Mouse (Mus musculus) MEL (cell line): ENCODE measurements at regions not wholly inside any gene's neighbourhood (a gene's known extent, or its start where the extent isn't known, plus 50 kb on each side); places are given as distances from the start of the nearest gene placed in this dataset.

Experiments
- DNase-seq: peaks from one replicate; pipeline ENCODE4 v3.0.0; 2011; ENCODE audit warnings: low read depth, low spot score
- H3K27ac ChIP-seq: 2 replicates; pipeline ENCODE4 v1.5.1; 2012; ENCODE audit warnings: low read depth, mild to moderate bottlenecking, control low read depth, low read length, moderate library complexity; ENCODE audit not compliant: control insufficient read depth
- H3K27me3 ChIP-seq, 2 experiments: fragments of 150-350 bp in 1 of 2; sonication (generic) in 1 of 2; 2 replicates each; pipeline ENCODE4 v1.6.1; 2012; ENCODE audit warnings: low read length in 2 of 2, mild to moderate bottlenecking in 2 of 2, improper control_type of control experiment in 1 of 2, moderate library complexity in 1 of 2; ENCODE audit not compliant: insufficient read depth in 2 of 2, control insufficient read depth in 1 of 2
- H3K36me3 ChIP-seq, 2 experiments: 2 replicates each; pipeline ENCODE4 v1.6.1; 2012 to 2014; ENCODE audit warnings: low read length in 2 of 2, improper control_type of control experiment in 1 of 2, inconsistent platforms in 1 of 2, mild to moderate bottlenecking in 1 of 2; ENCODE audit not compliant: insufficient read depth in 2 of 2, control insufficient read depth in 1 of 2
- H3K4me1 ChIP-seq, 2 experiments: fragments of 150-350 bp in 1 of 2; sonication (generic) in 1 of 2; 2 replicates each; pipeline ENCODE4 v1.6.1; 2012; ENCODE audit warnings: low read length in 2 of 2, improper control_type of control experiment in 1 of 2, mild to moderate bottlenecking in 1 of 2; ENCODE audit not compliant: insufficient read depth in 2 of 2, control insufficient read depth in 1 of 2
- H3K4me3 ChIP-seq, 2 experiments: fragments of 150-350 bp in 1 of 2; sonication (generic) in 1 of 2; 2 replicates each; pipeline ENCODE4 v1.5.1; 2012; ENCODE audit warnings: low read depth in 2 of 2, low read length in 2 of 2, mild to moderate bottlenecking in 2 of 2, moderate library complexity in 2 of 2, control low read depth in 1 of 2, improper control_type of control experiment in 1 of 2; ENCODE audit not compliant: control insufficient read depth in 1 of 2, insufficient read depth in 1 of 2
- H3K79me2 ChIP-seq: 2 replicates; pipeline ENCODE4 v1.6.1; 2012; ENCODE audit warnings: mild to moderate bottlenecking, low read length, moderate library complexity; ENCODE audit not compliant: control insufficient read depth, poor library complexity, insufficient read depth
- H3K9ac ChIP-seq: 2 replicates; pipeline ENCODE4 v1.6.1; 2012; ENCODE audit warnings: low read depth, mild to moderate bottlenecking, control low read depth, low read length, moderate library complexity; ENCODE audit not compliant: control insufficient read depth, poor library complexity, severe bottlenecking
- H3K9me3 ChIP-seq: fragments of 150-350 bp; sonication (generic); replicated peaks from 2 replicates; pipeline ENCODE4 v1.6.1; 2012; ENCODE audit warnings: mild to moderate bottlenecking, low read length, improper control_type of control experiment, moderate library complexity; ENCODE audit not compliant: insufficient read depth
- CHD1 ChIP-seq: IDR thresholded peaks from 2 replicates; pipeline ENCODE4 v1.6.1; 2012; ENCODE audit warnings: low read depth, mild to moderate bottlenecking, inconsistent platforms, low read length, improper control_type of control experiment
- EP300 ChIP-seq, 2 experiments: IDR thresholded peaks; 2 replicates each; pipeline ENCODE4 v1.6.1; 2011; ENCODE audit warnings: improper control_type of control experiment in 2 of 2, low read length in 2 of 2, low read depth in 1 of 2, mild to moderate bottlenecking in 1 of 2
- GABPA ChIP-seq: IDR thresholded peaks from 2 replicates; pipeline ENCODE4 v1.6.1; 2012; ENCODE audit warnings: low read depth, mild to moderate bottlenecking, inconsistent platforms, low read length, improper control_type of control experiment, moderate library complexity
- GATA1 ChIP-seq: IDR thresholded peaks from 2 replicates; pipeline ENCODE4 v1.6.1; 2011; ENCODE audit warnings: low read depth, low read length, improper control_type of control experiment
- HCFC1 ChIP-seq: IDR thresholded peaks from 2 replicates; pipeline ENCODE4 v1.6.1; 2012; ENCODE audit warnings: low read depth, mild to moderate bottlenecking, inconsistent platforms, low read length, improper control_type of control experiment, moderate library complexity
- KAT2A ChIP-seq: conservative IDR thresholded peaks from 2 replicates; pipeline ENCODE4 v1.6.1; 2012; ENCODE audit warnings: low read depth, low read length, improper control_type of control experiment, inconsistent platforms
- MAX ChIP-seq: IDR thresholded peaks from 2 replicates; pipeline ENCODE4 v1.6.1; 2011; ENCODE audit warnings: low read length, improper control_type of control experiment
- MXI1 ChIP-seq: IDR thresholded peaks from 2 replicates; pipeline ENCODE4 v1.6.1; 2011; ENCODE audit warnings: mild to moderate bottlenecking, low read depth, low read length, improper control_type of control experiment
- MYC ChIP-seq: IDR thresholded peaks from 2 replicates; pipeline ENCODE4 v1.6.1; 2011; ENCODE audit warnings: low read depth, mild to moderate bottlenecking, low read length, improper control_type of control experiment, moderate library complexity
- NELFE ChIP-seq: IDR thresholded peaks from 2 replicates; pipeline ENCODE4 v1.6.1; 2011; ENCODE audit warnings: low read depth, low read length, improper control_type of control experiment
- POLR2A ChIP-seq, 2 experiments: IDR thresholded peaks; 2 replicates each; pipeline ENCODE4 v1.6.1; 2011 to 2012; ENCODE audit warnings: low read length in 2 of 2, mild to moderate bottlenecking in 2 of 2, control low read depth in 1 of 2, improper control_type of control experiment in 1 of 2, low read depth in 1 of 2, moderate library complexity in 1 of 2; ENCODE audit not compliant: control insufficient read depth in 1 of 2, insufficient read depth in 1 of 2, poor library complexity in 1 of 2
- RAD21 ChIP-seq: IDR thresholded peaks from 2 replicates; pipeline ENCODE4 v1.6.1; 2011; ENCODE audit warnings: mild to moderate bottlenecking, low read depth, low read length, improper control_type of control experiment
- SIN3A ChIP-seq: IDR thresholded peaks from 2 replicates; pipeline ENCODE4 v1.6.1; 2012; ENCODE audit warnings: low read length, improper control_type of control experiment, inconsistent platforms
- TAL1 ChIP-seq: IDR thresholded peaks from 2 replicates; pipeline ENCODE4 v1.6.1; 2012; ENCODE audit warnings: mild to moderate bottlenecking, inconsistent platforms, low read length, moderate library complexity, mixed read lengths
- TBP ChIP-seq: IDR thresholded peaks from 2 replicates; pipeline ENCODE4 v1.8.0; 2011; ENCODE audit warnings: low read depth, low read length, improper control_type of control experiment
- TCF12 ChIP-seq: IDR thresholded peaks from 2 replicates; pipeline ENCODE4 v1.6.1; 2014; ENCODE audit warnings: low read depth, mild to moderate bottlenecking, inconsistent platforms, low read length, improper control_type of control experiment, moderate library complexity
- UBTF ChIP-seq: IDR thresholded peaks from 2 replicates; pipeline ENCODE4 v1.6.1; 2012; ENCODE audit warnings: low read depth, mild to moderate bottlenecking, inconsistent platforms, low read length, improper control_type of control experiment, moderate library complexity, borderline replicate concordance; ENCODE audit not compliant: insufficient read depth
- USF1 ChIP-seq: IDR thresholded peaks from 2 replicates; pipeline ENCODE4 v1.6.1; 2014; ENCODE audit warnings: low read depth, mild to moderate bottlenecking, inconsistent platforms, low read length, improper control_type of control experiment, moderate library complexity
- USF2 ChIP-seq, 2 experiments: IDR thresholded peaks; 2 replicates each; pipeline ENCODE4 v1.6.1; 2011 to 2012; ENCODE audit warnings: improper control_type of control experiment in 2 of 2, low read length in 2 of 2, borderline replicate concordance in 1 of 2, inconsistent platforms in 1 of 2, low read depth in 1 of 2, mild to moderate bottlenecking in 1 of 2; ENCODE audit not compliant: insufficient read depth in 1 of 2
- ZKSCAN1 ChIP-seq: IDR thresholded peaks from 2 replicates; pipeline ENCODE4 v1.6.1; 2012; ENCODE audit warnings: low read depth, mild to moderate bottlenecking, inconsistent platforms, low read length, improper control_type of control experiment, moderate library complexity
- ZNF384 ChIP-seq: IDR thresholded peaks from 2 replicates; pipeline ENCODE4 v1.6.1; 2012; ENCODE audit warnings: low read depth, mild to moderate bottlenecking, inconsistent platforms, low read length, improper control_type of control experiment

DNA sequence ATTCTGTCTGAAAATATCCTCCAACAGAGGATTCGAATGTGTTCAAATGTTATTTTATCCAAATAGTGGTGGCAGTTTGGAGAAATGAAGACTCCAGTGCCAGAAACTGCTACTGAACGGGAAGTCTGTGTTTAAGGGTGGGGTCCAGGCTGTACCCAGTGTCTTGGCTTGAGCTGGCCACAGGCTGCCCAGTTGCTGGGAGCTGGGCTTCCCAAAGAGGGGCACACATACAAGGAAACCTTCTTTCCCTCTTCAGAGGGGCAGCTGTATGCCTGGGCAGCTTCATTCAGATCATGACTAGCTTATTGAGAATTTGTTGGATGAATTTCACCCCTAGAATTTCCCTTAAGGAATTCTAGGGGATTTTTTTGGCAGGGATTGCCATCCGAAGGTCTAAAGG is 229.8 kb downstream of the Foxa2 start:
- no peak overlapping the region for H3K9ac ChIP-seq
- no peak overlapping the region for H3K27ac ChIP-seq
- H3K27me3 ChIP-seq, result no peaks in the 10 kb centered on the region
- TF ChIP-seq KAT2A (no peak), USF1 (no peak), GABPA (no peak), CHD1 (no peak), UBTF (no peak), GATA1 (no peak), TBP (no peak), MYC (no peak), MAX (no peak), NELFE (no peak), RAD21 (no peak)
- no peaks in the 10 kb centered on the region for H3K4me1 ChIP-seq
- no peaks in the 10 kb centered on the region for H3K36me3 ChIP-seq
- no peak overlapping the region for H3K4me3 ChIP-seq
- no peak for DNase-seq
- H3K9me3 ChIP-seq, result no peaks in the 10 kb centered on the region
- no peaks in the 10 kb centered on the region for H3K79me2 ChIP-seq

DNA sequence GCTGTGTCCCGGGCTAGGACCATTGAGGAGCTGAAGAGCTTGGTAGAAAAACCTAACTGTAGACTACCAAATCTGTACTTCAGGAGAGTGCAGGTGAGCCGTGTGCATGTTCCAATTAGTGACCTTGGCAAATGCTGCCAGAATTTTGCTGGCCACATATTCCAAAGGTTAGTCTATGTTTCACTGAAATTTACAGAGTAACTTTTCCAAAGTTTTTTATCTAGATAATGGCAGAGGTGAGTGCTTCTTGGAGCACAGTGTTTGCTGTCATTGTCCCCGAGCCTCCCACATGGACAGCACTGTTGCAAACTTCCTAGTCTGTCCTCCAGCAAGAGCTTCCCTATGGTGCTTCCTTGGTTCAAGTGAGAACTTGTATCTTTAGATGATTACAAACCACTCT is 232.5 kb downstream of the Foxa2 start:
- DNase-seq, result no peak

DNA sequence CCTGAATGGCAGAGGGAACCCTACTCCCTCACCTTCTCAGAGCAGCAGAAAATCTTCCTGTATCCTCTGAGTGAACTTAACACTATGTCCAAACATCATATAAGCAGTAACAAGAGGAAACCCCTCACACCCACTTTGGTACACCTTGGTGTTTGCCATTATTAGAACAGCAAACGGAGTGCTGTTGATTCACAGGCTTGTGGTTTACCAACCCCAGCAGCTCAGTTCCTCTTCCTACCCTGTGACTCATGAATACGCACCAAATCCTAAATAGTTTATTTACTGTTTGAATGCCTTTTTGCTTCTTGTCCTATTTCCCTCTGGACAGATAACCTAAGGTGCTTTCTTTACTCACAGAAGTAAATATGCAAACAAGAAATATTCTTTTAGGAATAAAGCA is 233.3 kb downstream of the Foxa2 start:
- no peaks in the 10 kb centered on the region for H3K79me2 ChIP-seq
- no peaks in the 10 kb centered on the region for H3K27me3 ChIP-seq
- no peak overlapping the region for H3K27ac ChIP-seq
- TF ChIP-seq ZNF384 (no peak), GATA1 (no peak), ZKSCAN1 (no peak), POLR2A (IDR thresholded peaks at IDR 0.05; ENCODE audit: control insufficient read depth in 1 of 2, insufficient read depth in 1 of 2, low read depth in 1 of 2, low read length in 2 of 2, poor library complexity in 1 of 2) (no peak)
- no peak overlapping the region for H3K9ac ChIP-seq
- H3K9me3 ChIP-seq, result no peaks in the 10 kb centered on the region
- no peaks in the 10 kb centered on the region for H3K36me3 ChIP-seq
- no peaks in the 10 kb centered on the region for H3K4me1 ChIP-seq
- no peak for DNase-seq
- H3K4me3 ChIP-seq, result no peak overlapping the region

More for the DNA sequence above, 232.5 kb downstream of the Foxa2 start:
- no peak overlapping the region for H3K9ac ChIP-seq
- no peaks in the 10 kb centered on the region for H3K4me1 ChIP-seq
- H3K27ac ChIP-seq, result no peak overlapping the region
- no peaks in the 10 kb centered on the region for H3K27me3 ChIP-seq
- no peaks in the 10 kb centered on the region for H3K79me2 ChIP-seq
- TF ChIP-seq EP300 (IDR thresholded peaks at IDR 0.05; ENCODE audit: low read depth in 1 of 2, low read length in 2 of 2) (no peak), TCF12 (no peak), HCFC1 (no peak), CHD1 (no peak), SIN3A (no peak), MXI1 (no peak), TAL1 (no peak), USF2 (IDR thresholded peaks at IDR 0.05; ENCODE audit: borderline replicate concordance in 1 of 2, insufficient read depth in 1 of 2, low read depth in 1 of 2, low read length in 2 of 2) (no peak), RAD21 (no peak), MYC (no peak)
- no peaks in the 10 kb centered on the region for H3K36me3 ChIP-seq
- H3K4me3 ChIP-seq, result no peak overlapping the region
- H3K9me3 ChIP-seq, result no peaks in the 10 kb centered on the region
